ENCODE assay signal across 11 mouse cellular contexts in genomic region chr10:80419419-80419818, GRCm38 (mm10). TPM values are rescaled to one million over a fixed set of nuclear protein-coding genes. Genes with fewer than 3 reads are reported as not detected.
DNase-seq lines count a peak whose midpoint lies in the region; ATAC-seq lines count a peak whose summit lies in the region.
"Had no signal": no experiment of that assay in that cellular context is flagged by ENCODE, and none has a peak within 500 bp of the region (broad histone marks: within the 10 kb centered on the region; RNA-seq: fewer than 3 reads in every experiment).

No protein-coding gene starts in this region.

- H3K27ac ChIP-seq in kidney, embryonic 15.5 days, result no peak overlapping the region
- H3K27ac ChIP-seq in intestine, embryonic 15.5 days, result peak overlapping the region; percentile 76

- H3K4me2 ChIP-seq in kidney, embryonic 15.5 days, result no peak overlapping the region
- H3K4me2 ChIP-seq in intestine, embryonic 15.5 days (replicated peaks), result peak overlapping the region; percentile 17

- H3K4me1 ChIP-seq in kidney, embryonic 15.5 days, result peaks cover 29% of the 10 kb centered on the region
- peaks cover 48% of the 10 kb centered on the region for H3K4me1 ChIP-seq in intestine, embryonic 15.5 days (replicated peaks)

- no peak for DNase-seq in kidney, adult 9 months
- peak; percentile 63 for DNase-seq in Muller cell, postnatal 12 days (ENCODE audit: inconsistent ontology term)
- DNase-seq in cerebellum, adult 9-11 months, result peak; percentile 78
- DNase-seq in embryo, embryonic 9.5 days (ENCODE audit: extremely low spot score), result no peak
- DNase-seq in urinary bladder, adult 2 months (ENCODE audit: low spot score), result no peak
- DNase-seq in urinary bladder, postnatal 10 days (ENCODE audit: low spot score), result no peak
- DNase-seq: adrenal gland, postnatal 10 days; heart, postnatal 4 days; spleen, adult 18-20 months had no signal

- 0 out of 2 replicates have a peak overlapping the region, but pooled peaks have one; percentile 21 for H3K9ac ChIP-seq in kidney, embryonic 15.5 days
- peak overlapping the region; percentile 13; the same call in 1 of the 2 replicates for H3K9ac ChIP-seq in intestine, embryonic 15.5 days

- no peak for ATAC-seq in kidney, embryonic 15.5 days (replicated peaks; ENCODE audit: low FRiP score)
- peak; percentile 55 for ATAC-seq in intestine, embryonic 15.5 days

- peaks cover 100% of the 10 kb centered on the region for H3K36me3 ChIP-seq in kidney, embryonic 15.5 days
- peaks cover 70% of the 10 kb centered on the region for H3K36me3 ChIP-seq in intestine, embryonic 15.5 days

- H3K4me3 ChIP-seq in kidney, embryonic 15.5 days (replicated peaks), result no peak overlapping the region
- no peak overlapping the region for H3K4me3 ChIP-seq in intestine, embryonic 15.5 days (replicated peaks)

- WGBS in kidney, embryonic 15.5 days, result 84% methylated on average over 8 of the region's 8 CpGs
- WGBS in intestine, embryonic 15.5 days, result 69% methylated on average over 8 of the region's 8 CpGs

- no peaks in the 10 kb centered on the region for H3K27me3 ChIP-seq in kidney, embryonic 15.5 days
- no peaks in the 10 kb centered on the region for H3K27me3 ChIP-seq in intestine, embryonic 15.5 days (replicated peaks)

- no peaks in the 10 kb centered on the region for H3K9me3 ChIP-seq in kidney, embryonic 15.5 days (replicated peaks)
- H3K9me3 ChIP-seq in intestine, embryonic 15.5 days, result no peaks in the 10 kb centered on the region

RNA-seq across cellular contexts. Expression of gene Uqcr11, which starts 12.8 kb away (rescaled TPM):
- polyA plus RNA-seq in kidney, embryonic 15.5 days (2015; fragmentation: Nextera tagmentation; extraction: Ambion mirVana), result 790 and 798 TPM in 2 replicates
- 890 and 1,161 TPM in 2 replicates for polyA plus RNA-seq in intestine, embryonic 15.5 days (2015; fragmentation: Nextera tagmentation; extraction: Ambion mirVana)
- 883 and 983 TPM in 2 replicates for polyA plus RNA-seq in urinary bladder, adult 2 months (2012; rRNA removed)

RNA-seq across cellular contexts. Expression of gene Tcf3, which starts 14.0 kb away (rescaled TPM):
- polyA plus RNA-seq in kidney, embryonic 15.5 days (2015; fragmentation: Nextera tagmentation; extraction: Ambion mirVana), result 130 and 138 TPM in 2 replicates
- 91.7 and 94.2 TPM in 2 replicates for polyA plus RNA-seq in intestine, embryonic 15.5 days (2015; fragmentation: Nextera tagmentation; extraction: Ambion mirVana)
- 29.7 and 35.4 TPM in 2 replicates for polyA plus RNA-seq in urinary bladder, adult 2 months (2012; rRNA removed)

RNA-seq across cellular contexts. Expression of gene Mbd3, which starts 20.1 kb away (rescaled TPM):
- 260 and 283 TPM in 2 replicates for polyA plus RNA-seq in kidney, embryonic 15.5 days (2015; fragmentation: Nextera tagmentation; extraction: Ambion mirVana)
- 180 and 201 TPM in 2 replicates for polyA plus RNA-seq in intestine, embryonic 15.5 days (2015; fragmentation: Nextera tagmentation; extraction: Ambion mirVana)
- 112 and 119 TPM in 2 replicates for polyA plus RNA-seq in urinary bladder, adult 2 months (2012; rRNA removed)

RNA-seq across cellular contexts. Expression of gene Mex3d, which starts 32.0 kb away (rescaled TPM):
- polyA plus RNA-seq in kidney, embryonic 15.5 days (2015; fragmentation: Nextera tagmentation; extraction: Ambion mirVana), result 7.1 and 8.4 TPM in 2 replicates
- polyA plus RNA-seq in intestine, embryonic 15.5 days (2015; fragmentation: Nextera tagmentation; extraction: Ambion mirVana), result 5.5 and 6.9 TPM in 2 replicates
- 11.2 and 11.5 TPM in 2 replicates for polyA plus RNA-seq in urinary bladder, adult 2 months (2012; rRNA removed)

Comparison
In these comparisons a context has a peak if more than half of its experiments do, and no peak if none do; other contexts are left out.
1. DNase-seq: peak in Muller cell, postnatal 12 days (single experiment) and cerebellum, adult 9-11 months (single experiment); none in kidney, adult 9 months (single experiment), embryo, embryonic 9.5 days (single experiment), urinary bladder, adult 2 months (single experiment) and urinary bladder, postnatal 10 days (single experiment).